Mouse (Mus musculus) midbrain, embryonic 11.5 days (tissue): Measurements from ENCODE around the gene Cubn. TPM values are rescaled to one million over a fixed set of nuclear protein-coding genes. Genes with fewer than 3 reads are reported as not detected.
A peak's percentile ranks its signal among the peaks of the same experiment; 100 is the strongest.

Experiments
- ATAC-seq: fragments of 200-750 bp; cut with Nextera tagmentation; 2 replicates; pipeline ENCODE4 v1.8.0; 2017; ENCODE audit warnings: moderate TSS enrichment, moderate library complexity; ENCODE audit not compliant: low FRiP score
- DNase-seq: peaks from one replicate; pipeline ENCODE4 v3.0.0; 2015; ENCODE audit warnings: low spot score; ENCODE audit errors: missing footprints
- H3K27ac ChIP-seq: fragments of 300-500 bp; sonication (generic); 2 replicates; pipeline ENCODE4 v1.5.1; 2014; ENCODE audit warnings: low read depth, low read length
- H3K27me3 ChIP-seq: fragments of 300-500 bp; sonication (generic); 2 replicates; pipeline ENCODE4 v1.6.1; 2014; ENCODE audit warnings: mild to moderate bottlenecking, low read length, moderate library complexity, mixed read lengths; ENCODE audit not compliant: control insufficient read depth, insufficient read depth
- H3K36me3 ChIP-seq: fragments of 300-500 bp; sonication (generic); 2 replicates; pipeline ENCODE4 v1.6.1; 2014; ENCODE audit warnings: mild to moderate bottlenecking, low read length, moderate library complexity, mixed read lengths; ENCODE audit not compliant: control insufficient read depth, insufficient read depth
- H3K4me1 ChIP-seq: fragments of 300-500 bp; sonication (generic); 2 replicates; pipeline ENCODE4 v1.6.1; 2014; ENCODE audit warnings: low read length; ENCODE audit not compliant: control insufficient read depth, insufficient read depth
- H3K4me2 ChIP-seq: fragments of 300-500 bp; sonication (generic); 2 replicates; pipeline ENCODE4 v1.6.1; 2014; ENCODE audit warnings: mild to moderate bottlenecking, moderate library complexity
- H3K4me3 ChIP-seq: fragments of 300-500 bp; sonication (generic); 2 replicates; pipeline ENCODE4 v1.5.1; 2014; ENCODE audit warnings: low read depth, low read length
- H3K9ac ChIP-seq: fragments of 300-500 bp; sonication (generic); 2 replicates; pipeline ENCODE4 v1.6.1; 2014; ENCODE audit warnings: low read length
- H3K9me3 ChIP-seq: fragments of 300-500 bp; sonication (generic); 2 replicates; pipeline ENCODE4 v1.6.1; 2016; ENCODE audit warnings: low read length; ENCODE audit not compliant: control insufficient read depth
- WGBS: fragments of 180-500 bp; shearing (Covaris S2); extraction: QIAGEN DNeasy Blood & Tissue Kit; methylation state at CpG from one replicate; pipeline ENCODE4 v1.1.7; 2014; 5-methylcytosine and 5-hydroxymethylcytosine counted together
- polyA plus RNA-seq: library from polyadenylated mRNA; unstranded; fragments of >200 nt; fragmentation: Nextera tagmentation; extraction: Ambion mirVana; gene quantifications from 2 replicates; pipeline ENCODE4 v1.2.1, GENCODE M21; 2014

Gene Cubn
- polyA plus RNA-seq, 1 experiment from 2014 or later = 0.78 TPM

- WGBS = 65% methylated on average over 2 of the region's 2 CpGs
- H3K9ac ChIP-seq = no peak overlapping the region
- no peak for ATAC-seq
- no peak overlapping the region for H3K27ac ChIP-seq
- no peak overlapping the region for H3K4me2 ChIP-seq
- H3K36me3 ChIP-seq = no peaks in the 10 kb centered on the region
- no peak for DNase-seq
- H3K4me3 ChIP-seq = no peak overlapping the region
- H3K27me3 ChIP-seq = no peaks in the 10 kb centered on the region
- no peaks in the 10 kb centered on the region for H3K9me3 ChIP-seq
- no peaks in the 10 kb centered on the region for H3K4me1 ChIP-seq
These were observed 35.5 kb upstream of the Cubn start for GRCm38 (mm10) chr2:13527125-13527524.

DNA sequence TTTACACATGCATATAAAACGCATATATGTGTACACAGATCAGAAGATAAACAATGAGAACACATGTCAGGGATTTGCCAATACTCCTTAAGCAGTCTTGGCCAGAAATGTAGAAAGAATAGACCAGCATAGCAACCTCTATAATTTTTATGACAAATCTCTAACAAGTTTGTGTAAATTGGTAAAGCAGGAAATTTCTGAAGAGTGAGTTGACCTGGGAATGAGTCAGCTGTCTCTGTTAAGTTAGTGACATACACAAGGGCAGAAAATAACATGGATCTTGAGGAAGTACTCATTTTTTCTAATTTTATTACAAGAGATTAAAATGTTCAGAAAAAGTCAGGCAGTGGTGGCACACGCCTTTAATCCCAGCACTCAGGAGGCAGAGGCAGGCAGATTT lies 34.6 kb upstream of the Cubn start:
- ATAC-seq (no peak), DNase-seq (no peak)
- no peak overlapping the region for H3K27ac ChIP-seq
- no peaks in the 10 kb centered on the region for H3K27me3 ChIP-seq
- H3K9me3 ChIP-seq = no peaks in the 10 kb centered on the region
- no peaks in the 10 kb centered on the region for H3K36me3 ChIP-seq
- H3K9ac ChIP-seq = no peak overlapping the region
- H3K4me2 ChIP-seq = no peak overlapping the region
- H3K4me1 ChIP-seq = no peaks in the 10 kb centered on the region
- WGBS = 93% methylated on average over 2 of the region's 2 CpGs
- H3K4me3 ChIP-seq = no peak overlapping the region

DNA sequence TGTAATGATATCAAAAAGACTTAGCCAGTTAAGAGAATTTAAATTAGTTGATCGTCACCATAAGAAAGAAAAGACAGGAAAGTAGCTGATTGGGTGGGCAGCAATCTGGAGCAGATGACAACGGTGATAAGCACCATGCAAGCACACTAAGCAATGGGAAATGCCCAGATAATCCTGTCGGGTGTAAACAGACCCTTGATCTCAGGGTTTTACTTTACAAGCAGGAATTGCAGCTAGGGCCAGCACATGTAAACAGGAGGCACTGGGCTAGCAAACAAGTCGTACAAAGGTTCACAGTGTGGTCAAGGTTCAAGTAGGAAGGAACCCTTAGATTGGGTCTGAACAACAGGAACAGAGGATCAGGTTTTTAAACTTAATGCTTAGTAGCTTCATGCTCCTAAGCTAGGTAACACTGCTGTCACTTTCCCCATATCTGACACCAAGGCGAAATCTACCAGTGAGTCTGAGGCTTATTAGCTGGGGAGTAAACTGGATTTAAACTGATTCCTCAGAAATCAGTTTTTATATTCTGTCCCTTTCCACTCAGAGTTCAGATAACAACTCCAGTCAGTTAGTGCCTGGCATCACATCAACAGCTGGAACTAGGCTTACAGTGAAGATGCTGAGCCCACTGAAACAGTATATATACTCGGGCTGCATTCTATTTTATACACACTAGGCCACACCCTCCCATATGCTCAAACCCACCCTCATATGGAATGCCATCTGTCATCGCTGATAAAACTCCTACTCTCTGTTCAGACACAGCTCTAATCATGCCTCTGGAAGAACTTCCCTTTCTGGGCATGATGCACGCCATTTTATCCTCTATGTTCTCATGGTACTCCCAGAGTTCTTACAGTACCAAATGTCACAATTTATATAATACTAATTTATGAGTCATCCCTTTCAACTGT lies 32.2 kb upstream of the Cubn start:
- 64% methylated on average over 8 of the region's 8 CpGs for WGBS
- Histone ChIP-seq H3K27ac (no peak overlapping the region), H3K36me3 (no peaks in the 10 kb centered on the region), H3K27me3 (no peaks in the 10 kb centered on the region), H3K4me1 (no peaks in the 10 kb centered on the region), H3K4me2 (no peak overlapping the region), H3K4me3 (no peak overlapping the region), H3K9ac (no peak overlapping the region), H3K9me3 (no peaks in the 10 kb centered on the region)
- DNase-seq (no peak), ATAC-seq (peak; percentile 70; the same call in 1 of the 2 replicates)

- no peak overlapping the region for H3K9ac ChIP-seq
- no peaks in the 10 kb centered on the region for H3K27me3 ChIP-seq
- H3K9me3 ChIP-seq = no peaks in the 10 kb centered on the region
- DNase-seq (no peak), ATAC-seq (no peak)
- H3K4me3 ChIP-seq = no peak overlapping the region
- H3K27ac ChIP-seq = no peak overlapping the region
- 59% methylated on average over 8 of the region's 8 CpGs for WGBS
- no peaks in the 10 kb centered on the region for H3K4me1 ChIP-seq
- H3K36me3 ChIP-seq = no peaks in the 10 kb centered on the region
- H3K4me2 ChIP-seq = no peak overlapping the region
These were observed 30.5 kb upstream of the Cubn start for GRCm38 (mm10) chr2:13522106-13522505.

GRCm38 (mm10) chr2:13514949-13515348 lies 23.3 kb upstream of the Cubn start:
- Histone ChIP-seq H3K27ac (no peak overlapping the region), H3K27me3 (no peaks in the 10 kb centered on the region), H3K9me3 (no peaks in the 10 kb centered on the region), H3K9ac (no peak overlapping the region), H3K4me3 (no peak overlapping the region), H3K4me2 (no peak overlapping the region), H3K4me1 (no peaks in the 10 kb centered on the region), H3K36me3 (no peaks in the 10 kb centered on the region)
- 34% methylated on average over 4 of the region's 4 CpGs for WGBS
- ATAC-seq (no peak), DNase-seq (no peak)

DNA sequence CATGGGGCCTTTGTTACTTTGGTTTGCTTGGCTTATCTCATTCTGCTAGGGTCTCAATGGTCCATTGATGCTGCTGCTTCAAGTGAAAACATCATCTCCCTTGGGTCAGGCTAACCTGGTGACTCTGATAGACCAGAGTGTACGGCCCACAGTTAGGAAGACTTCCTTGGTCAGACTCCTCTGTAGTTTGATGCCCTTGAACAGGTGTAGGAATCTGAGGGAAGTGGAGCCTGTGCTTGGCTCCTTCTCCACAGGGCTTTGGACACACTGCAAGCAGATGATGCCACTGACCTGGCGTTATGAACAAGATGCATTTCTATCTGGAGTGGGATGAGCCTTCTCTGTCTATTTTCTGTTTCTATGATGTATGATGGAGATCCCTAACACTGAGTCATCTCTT lies 11.1 kb upstream of the Cubn start:
- ATAC-seq (no peak), DNase-seq (no peak)
- no peak overlapping the region for H3K27ac ChIP-seq
- H3K27me3 ChIP-seq = no peaks in the 10 kb centered on the region
- H3K9ac ChIP-seq = no peak overlapping the region
- H3K4me2 ChIP-seq = no peak overlapping the region
- H3K4me3 ChIP-seq = no peak overlapping the region
- no peaks in the 10 kb centered on the region for H3K36me3 ChIP-seq
- H3K9me3 ChIP-seq = no peaks in the 10 kb centered on the region
- H3K4me1 ChIP-seq = no peaks in the 10 kb centered on the region
- 88% methylated on average over 2 of the region's 2 CpGs for WGBS

- H3K9ac ChIP-seq = no peak overlapping the region
- WGBS = 19% methylated on average over 5 of the region's 5 CpGs
- DNase-seq (no peak), ATAC-seq (no peak)
- no peaks in the 10 kb centered on the region for H3K36me3 ChIP-seq
- no peak overlapping the region for H3K4me2 ChIP-seq
- no peaks in the 10 kb centered on the region for H3K9me3 ChIP-seq
- no peak overlapping the region for H3K4me3 ChIP-seq
- no peak overlapping the region for H3K27ac ChIP-seq
- H3K27me3 ChIP-seq = no peaks in the 10 kb centered on the region
- no peaks in the 10 kb centered on the region for H3K4me1 ChIP-seq
These were observed 9.9 kb upstream of the Cubn start for GRCm38 (mm10) chr2:13501553-13501952.

DNA sequence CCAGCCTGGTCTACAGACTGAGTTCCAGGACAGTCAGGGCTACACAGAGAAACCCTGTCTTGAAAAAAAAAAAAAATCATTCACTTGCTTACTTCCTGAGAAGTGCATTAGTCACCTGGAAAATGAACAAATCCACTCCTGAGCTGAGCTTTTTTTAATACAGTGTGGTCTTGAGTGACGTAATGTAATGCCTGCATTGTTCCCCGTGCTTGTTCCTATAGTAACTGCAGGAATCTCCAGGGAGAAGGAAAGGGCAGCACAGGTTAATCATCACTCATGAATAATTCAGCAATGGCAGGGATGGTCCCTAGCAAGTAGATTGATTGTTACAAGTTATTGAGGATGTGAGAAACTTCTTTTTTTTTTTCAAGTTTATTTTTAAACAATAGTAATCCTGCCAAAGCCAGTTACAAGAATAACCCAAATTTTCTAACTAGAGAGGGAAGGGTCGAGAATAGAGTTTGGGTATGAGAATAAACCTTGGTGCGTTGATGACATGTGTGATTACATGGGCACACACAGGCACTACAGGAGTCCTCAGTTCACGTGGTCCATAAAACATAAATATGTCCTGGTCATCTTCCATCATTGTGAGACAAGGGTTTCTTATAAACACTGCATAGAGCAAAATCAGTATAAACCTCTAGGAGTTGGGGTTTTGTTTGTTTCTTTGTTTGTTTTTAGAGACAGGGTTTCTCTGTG lies 8.8 kb upstream of the Cubn start:
- DNase-seq (peak; percentile 94), ATAC-seq (peak; percentile 94)
- Histone ChIP-seq H3K4me1 (no peaks in the 10 kb centered on the region), H3K27me3 (no peaks in the 10 kb centered on the region), H3K4me3 (no peak overlapping the region), H3K4me2 (no peak overlapping the region), H3K36me3 (no peaks in the 10 kb centered on the region), H3K9ac (no peak overlapping the region), H3K27ac (no peak overlapping the region), H3K9me3 (no peaks in the 10 kb centered on the region)
- WGBS = 34% methylated on average over 5 of the region's 5 CpGs

GRCm38 (mm10) chr2:13499196-13499595 lies 7.6 kb upstream of the Cubn start:
- H3K4me1 ChIP-seq = no peaks in the 10 kb centered on the region
- H3K27me3 ChIP-seq = no peaks in the 10 kb centered on the region
- H3K9me3 ChIP-seq = no peaks in the 10 kb centered on the region
- H3K36me3 ChIP-seq = no peaks in the 10 kb centered on the region
- no peak overlapping the region for H3K9ac ChIP-seq
- WGBS = 89% methylated on average over 7 of the region's 7 CpGs
- DNase-seq (no peak), ATAC-seq (no peak)
- no peak overlapping the region for H3K27ac ChIP-seq
- no peak overlapping the region for H3K4me3 ChIP-seq
- no peak overlapping the region for H3K4me2 ChIP-seq
